Mouse (Mus musculus) colon, adult 2 months (tissue): ENCODE data around the gene Dynlrb2. TPM values are rescaled to one million over a fixed set of nuclear protein-coding genes. Genes with fewer than 3 reads are reported as not detected.

ENCODE experiments used
- polyA plus RNA-seq: library from polyadenylated mRNA; depleted of rRNA; stranded (reverse); fragments of >200 nt; gene quantifications from 2 replicates; pipeline ENCODE4 v1.2.3, GENCODE M21; 2012; rRNA removed

Gene Dynlrb2
- 0.29 TPM in 1 of 2 replicates, not detected in the other for polyA plus RNA-seq

DNA sequence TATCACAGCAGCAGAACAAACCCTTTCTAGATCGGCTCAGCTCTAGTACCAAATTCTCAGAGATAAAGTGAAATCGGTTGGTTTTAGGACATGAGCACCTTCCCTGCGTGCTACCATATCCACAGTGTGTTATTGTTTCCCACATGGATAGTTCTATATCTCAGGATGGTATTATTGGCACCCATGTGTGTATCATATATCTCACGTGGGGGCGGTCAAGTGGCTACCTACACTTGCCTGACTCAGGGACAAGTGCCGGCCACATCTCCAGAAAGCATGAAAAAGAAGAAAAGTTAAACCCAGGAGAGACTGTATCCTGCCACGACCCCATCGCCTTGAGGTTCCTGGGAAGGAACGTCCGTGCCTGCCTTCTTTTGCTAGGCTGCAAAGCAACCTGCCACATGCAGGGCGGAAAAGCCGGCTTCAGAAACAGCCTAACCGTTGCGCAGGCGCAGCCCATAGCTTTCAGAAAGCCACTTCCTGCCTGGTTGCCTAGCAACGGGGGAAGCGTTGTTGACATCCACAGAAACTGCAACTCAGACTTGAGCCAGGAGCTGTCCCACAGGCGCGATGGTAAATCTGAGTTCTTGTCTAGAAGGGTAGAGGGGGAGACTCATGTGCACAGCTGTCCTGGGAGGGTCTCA, at the start of gene Dynlrb2:
Dynlrb2 (plus strand) TSS at position 498 of the 644 bp plus-strand sequence.

Other genes with a start within 250 kb of the Dynlrb2 start
- gene Cdyl2, start 228.0 kb downstream of the Dynlrb2 start, polyA plus RNA-seq, result 1.2 and 1.5 TPM in 2 replicates